Mouse (Mus musculus) ES-E14 (cell line): ENCODE measurements at regions not wholly inside any gene's neighbourhood (a gene's known extent, or its start where the extent isn't known, plus 50 kb on each side); places are given as distances from the start of the nearest gene placed in this dataset.

Experiments
- DNase-seq: peaks from one replicate; pipeline ENCODE4 v3.0.0-alpha.2; 2013; ENCODE audit warnings: low read depth, low spot score
- H3K27ac ChIP-seq: 2 replicates; pipeline ENCODE4 v1.5.1; 2012; ENCODE audit warnings: low read depth, mild to moderate bottlenecking, low read length, moderate library complexity, mixed read lengths; ENCODE audit not compliant: poor library complexity, insufficient read depth, severe bottlenecking
- H3K36me3 ChIP-seq: 2 replicates; pipeline ENCODE4 v1.6.1; 2012; ENCODE audit warnings: mild to moderate bottlenecking, low read length, moderate library complexity, mixed read lengths; ENCODE audit not compliant: control insufficient read depth, poor library complexity, insufficient read depth, severe bottlenecking
- H3K4me1 ChIP-seq, 2 experiments: fragments of 150-350 bp in 1 of 2; sonication (generic) in 1 of 2; 2 replicates each; pipeline ENCODE4 v1.6.1; 2012; ENCODE audit warnings: low read length in 2 of 2, mild to moderate bottlenecking in 1 of 2, mixed read lengths in 1 of 2; ENCODE audit not compliant: control insufficient read depth in 2 of 2, insufficient read depth in 2 of 2, poor library complexity in 1 of 2
- H3K4me3 ChIP-seq, 2 experiments: fragments of 150-350 bp in 1 of 2; sonication (generic) in 1 of 2; 2 replicates each; pipeline ENCODE4 v1.5.1; 2012; ENCODE audit warnings: low read length in 2 of 2, low read depth in 1 of 2, mild to moderate bottlenecking in 1 of 2, mixed read lengths in 1 of 2; ENCODE audit not compliant: insufficient read depth in 1 of 2, poor library complexity in 1 of 2, severe bottlenecking in 1 of 2
- H3K9ac ChIP-seq: 2 replicates; pipeline ENCODE4 v1.6.1; 2012; ENCODE audit warnings: low read depth, mild to moderate bottlenecking, low read length, mixed read lengths; ENCODE audit not compliant: poor library complexity, insufficient read depth, severe bottlenecking
- H3K9me3 ChIP-seq: fragments of 150-350 bp; sonication (generic); 2 replicates; pipeline ENCODE4 v1.6.1; 2012; ENCODE audit warnings: low read depth, mild to moderate bottlenecking, low read length; ENCODE audit not compliant: control insufficient read depth, insufficient read depth
- CHD2 ChIP-seq: IDR thresholded peaks from 2 replicates; pipeline ENCODE4 v1.6.1; 2014; ENCODE audit warnings: mild to moderate bottlenecking, low read depth, low read length, inconsistent platforms
- HCFC1 ChIP-seq: IDR thresholded peaks from 2 replicates; pipeline ENCODE4 v1.6.1; 2012; ENCODE audit warnings: low read length, inconsistent platforms, borderline replicate concordance; ENCODE audit not compliant: insufficient read depth
- MAFK ChIP-seq: IDR thresholded peaks from 2 replicates; pipeline ENCODE4 v1.6.1; 2014; ENCODE audit warnings: mild to moderate bottlenecking, low read depth, low read length, inconsistent platforms; ENCODE audit not compliant: insufficient read depth
- ZC3H11A ChIP-seq: IDR thresholded peaks from 2 replicates; pipeline ENCODE4 v1.6.1; 2012; ENCODE audit warnings: low read depth, mild to moderate bottlenecking, inconsistent platforms, low read length, borderline replicate concordance
- ZNF384 ChIP-seq: IDR thresholded peaks from 2 replicates; pipeline ENCODE4 v1.6.1; 2012; ENCODE audit warnings: low read depth, low read length, inconsistent platforms
- in situ Hi-C, 2 experiments: fragments of 600-800 bp; cut with MboI; formaldehyde crosslinking; loops; one replicate each; pipeline ENCODE4 v1.15.1; 2025; ENCODE audit warnings: low sequenced_read_pairs in 2 of 2, inconsistent platforms in 1 of 2; ENCODE audit not compliant: unreplicated experiment in 2 of 2

DNA sequence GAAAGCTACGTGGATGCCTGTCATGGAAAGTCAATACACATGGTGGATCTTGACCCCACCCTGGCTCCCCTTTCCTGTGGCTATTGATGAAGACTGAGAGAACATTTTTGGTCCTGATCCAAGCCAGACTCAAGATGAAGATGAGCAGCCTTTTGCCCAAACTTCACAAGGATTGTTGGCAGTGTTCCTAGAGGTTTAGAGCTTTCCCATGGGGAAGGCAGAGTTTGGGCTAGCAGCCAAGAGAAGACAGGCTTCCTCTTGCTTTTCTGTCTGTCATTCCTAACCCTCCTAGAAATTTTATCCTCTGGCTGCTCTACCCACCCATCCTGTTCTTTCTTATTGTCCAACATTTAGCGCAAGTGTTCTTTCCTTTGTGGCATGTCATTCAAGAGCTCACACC is 83.6 kb upstream of the Camk1g start:
- in situ Hi-C loops = no loop called here
- DNase-seq = no peak

DNA sequence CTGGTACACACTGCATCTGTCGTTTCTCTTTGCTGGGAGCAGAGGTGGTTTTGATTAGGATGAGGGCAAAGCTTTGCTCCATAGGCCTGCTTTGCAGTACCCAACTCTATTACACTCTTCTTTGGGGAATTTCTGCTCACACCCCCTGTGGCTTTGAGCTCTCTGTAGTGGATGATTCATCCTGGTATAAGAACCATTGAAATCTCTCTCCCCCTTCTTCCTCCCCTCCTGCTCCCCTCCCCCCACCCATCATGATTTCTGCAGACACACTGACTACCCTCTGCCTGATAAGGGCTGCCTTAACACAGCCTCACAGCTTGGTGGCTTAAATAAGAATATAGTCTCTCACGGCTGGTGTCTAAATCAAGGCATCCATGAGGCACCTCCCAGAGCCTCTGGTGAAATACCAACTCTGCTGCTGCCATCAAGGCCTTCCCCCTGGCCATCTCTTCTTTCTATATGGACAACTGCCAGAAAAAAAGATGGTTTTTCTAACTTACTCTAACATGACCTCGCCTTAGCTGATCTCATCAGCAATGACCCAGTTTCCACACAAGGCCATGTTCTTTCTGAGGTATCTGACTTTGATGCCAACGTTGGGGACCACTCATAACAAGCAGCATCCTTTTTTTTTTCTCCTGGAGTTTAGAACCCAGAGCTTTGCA is 81.5 kb upstream of the Camk1g start:
- no peak overlapping the region for H3K27ac ChIP-seq
- H3K4me3 ChIP-seq = no peak overlapping the region
- H3K9ac ChIP-seq = no peak overlapping the region
- H3K36me3 ChIP-seq = no peaks in the 10 kb centered on the region
- no peaks in the 10 kb centered on the region for H3K9me3 ChIP-seq
- H3K4me1 ChIP-seq = peaks cover 0 to 3% of the 10 kb centered on the region in 2 experiments; a peak in 2 of 4 replicates
- TF ChIP-seq HCFC1 = no peak
- TF ChIP-seq MAFK = no peak
- TF ChIP-seq ZC3H11A = no peak
- no peak for TF ChIP-seq ZNF384
- TF ChIP-seq CHD2 = no peak
- in situ Hi-C loops = no loop called here
- no peak for DNase-seq

More for the DNA sequence above, 83.6 kb upstream of the Camk1g start:
- no peak for TF ChIP-seq ZC3H11A
- Histone ChIP-seq H3K36me3 (no peaks in the 10 kb centered on the region), H3K4me3 (no peak overlapping the region), H3K9ac (no peak overlapping the region), H3K27ac (no peak overlapping the region), H3K9me3 (no peaks in the 10 kb centered on the region), H3K4me1 (peaks cover 0 to 3% of the 10 kb centered on the region in 2 experiments; a peak in 2 of 4 replicates)

- H3K4me1 ChIP-seq = peaks cover 0 to 3% of the 10 kb centered on the region in 2 experiments; a peak in 2 of 4 replicates
- no peaks in the 10 kb centered on the region for H3K36me3 ChIP-seq
- in situ Hi-C loops = no loop called here
- TF ChIP-seq CHD2 (no peak), MAFK (no peak), ZC3H11A (no peak), HCFC1 (no peak), ZNF384 (no peak)
- no peak overlapping the region for H3K9ac ChIP-seq
- no peak overlapping the region for H3K27ac ChIP-seq
- H3K4me3 ChIP-seq = no peak overlapping the region
- no peaks in the 10 kb centered on the region for H3K9me3 ChIP-seq
- no peak for DNase-seq
Measured at GRCm38 (mm10) chr1:193450814-193451213, 80.7 kb upstream of the Camk1g start.

DNA sequence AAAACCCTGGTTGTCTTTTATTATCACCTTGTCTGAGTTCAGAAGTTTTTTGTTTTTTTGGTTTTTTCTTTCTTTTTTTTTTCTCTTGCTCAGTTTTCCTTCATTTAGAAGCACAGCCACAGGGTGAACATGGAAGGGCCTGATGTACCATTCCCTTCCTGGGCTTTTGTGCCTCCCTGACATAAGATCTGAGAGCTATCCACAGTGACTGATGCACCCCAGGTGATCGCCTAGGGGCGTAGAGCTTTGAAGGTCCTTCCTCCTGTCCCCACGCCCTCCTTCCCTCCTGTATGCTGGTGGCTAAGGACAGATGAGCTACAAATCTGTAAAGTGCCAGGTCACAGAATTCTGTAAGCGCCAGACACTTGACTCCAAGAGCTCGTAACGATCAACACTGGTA is 80.1 kb upstream of the Camk1g start:
- in situ Hi-C loops = no loop called here
- peaks cover 0 to 3% of the 10 kb centered on the region in 2 experiments; a peak in 2 of 4 replicates for H3K4me1 ChIP-seq
- H3K4me3 ChIP-seq = no peak overlapping the region
- no peak overlapping the region for H3K27ac ChIP-seq
- DNase-seq = no peak
- H3K9me3 ChIP-seq = no peaks in the 10 kb centered on the region
- no peak overlapping the region for H3K9ac ChIP-seq
- TF ChIP-seq ZC3H11A (no peak), MAFK (no peak)
- no peaks in the 10 kb centered on the region for H3K36me3 ChIP-seq

DNA sequence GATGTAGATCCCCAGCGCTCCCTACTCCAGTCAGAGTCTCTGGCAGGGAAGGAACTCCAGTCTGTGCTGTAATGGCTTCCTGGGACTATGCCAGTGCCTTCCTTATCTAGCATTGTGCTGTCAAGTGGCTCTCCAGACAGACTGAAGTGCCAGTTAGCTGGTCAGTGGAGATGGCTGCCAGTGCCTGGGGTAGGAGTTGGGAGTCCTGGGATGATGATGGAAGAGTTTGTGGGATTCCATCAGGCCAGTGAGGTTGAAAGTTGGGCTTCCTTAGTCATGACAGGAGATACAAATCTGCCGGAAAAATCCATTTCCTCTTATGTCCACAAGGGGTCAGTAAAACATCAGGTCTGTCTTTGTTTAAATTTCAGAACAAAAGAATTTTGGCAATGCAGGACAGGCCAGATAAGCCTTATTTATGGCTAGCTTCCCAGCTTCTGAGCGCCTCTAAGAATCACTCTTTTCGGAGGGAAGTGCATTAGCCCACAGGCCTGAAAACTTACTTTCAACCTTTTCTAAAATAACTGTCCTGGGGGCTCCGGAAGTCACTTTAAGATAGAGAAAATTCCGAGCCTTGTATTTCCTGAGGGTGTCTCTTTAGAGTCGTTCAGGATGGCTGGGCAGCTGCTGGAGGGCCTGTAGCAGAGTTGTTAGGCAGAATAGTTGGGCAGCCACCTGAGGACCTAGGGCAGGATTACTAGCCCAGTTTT is 79.5 kb upstream of the Camk1g start:
- Histone ChIP-seq H3K36me3 (no peaks in the 10 kb centered on the region), H3K9me3 (no peaks in the 10 kb centered on the region), H3K9ac (0 out of 2 replicates have a peak overlapping the region, but pooled peaks have one; percentile 46), H3K4me3 (no peak overlapping the region), H3K27ac (no peak overlapping the region), H3K4me1 (peaks cover 0 to 3% of the 10 kb centered on the region in 2 experiments; a peak in 2 of 4 replicates)
- DNase-seq = peak; percentile 27
- in situ Hi-C loops = no loop called here
- no peak for TF ChIP-seq MAFK
- TF ChIP-seq ZC3H11A = peak; percentile 89
